Mouse (Mus musculus) myocyte (in vitro differentiated cells): ENCODE results near the gene Mybpc3.

Source experiments
- MAX ChIP-seq: IDR thresholded peaks from one replicate; pipeline ENCODE4 v1.6.1; 2011; ENCODE audit warnings: low read depth, mild to moderate bottlenecking, control low read depth
- MYOG ChIP-seq, 3 experiments: IDR thresholded peaks; one replicate each; pipeline ENCODE4 v1.6.1; 2011; ENCODE audit warnings: control low read depth in 2 of 3, low read depth in 2 of 3, mild to moderate bottlenecking in 2 of 3; ENCODE audit not compliant: insufficient read length in 2 of 3, control insufficient read depth in 1 of 3, insufficient read depth in 1 of 3
- POLR2A ChIP-seq: IDR thresholded peaks from one replicate; pipeline ENCODE4 v1.6.1; 2011; ENCODE audit warnings: low read depth, mild to moderate bottlenecking, control low read depth, moderate library complexity; ENCODE audit not compliant: insufficient read length
- TCF12 ChIP-seq: IDR thresholded peaks from one replicate; pipeline ENCODE4 v1.6.1; 2011; ENCODE audit warnings: mild to moderate bottlenecking, control low read depth; ENCODE audit not compliant: poor library complexity, insufficient read depth, severe bottlenecking
- TCF3 ChIP-seq: IDR thresholded peaks from one replicate; pipeline ENCODE4 v1.6.1; 2011; ENCODE audit warnings: low read depth, control low read depth; ENCODE audit not compliant: insufficient read length

- no peak for TF ChIP-seq POLR2A
- no peak for TF ChIP-seq TCF12
- TF ChIP-seq MAX, result no peak
- no peak for TF ChIP-seq MYOG (IDR thresholded peaks at IDR 0.05; ENCODE audit: control insufficient read depth in 1 of 3, insufficient read depth in 1 of 3, insufficient read length in 2 of 3, low read depth in 2 of 3)
- no peak for TF ChIP-seq TCF3
Observed at GRCm38 (mm10) chr2:91157002-91157752, 39.2 kb downstream of the Mybpc3 start.
